Mouse (Mus musculus): ENCODE measurements around the gene Nprl3. TPM values are rescaled to one million over a fixed set of nuclear protein-coding genes. Genes with fewer than 3 reads are reported as not detected.
"Not testable (repeated sequence)": the region's sequence is repeated elsewhere in the genome, so short reads cannot be mapped to it uniquely, and the experiment has no call there.

The Nprl3 gene
- polyA plus RNA-seq, 1 experiment from 2014 or later = 42.6 TPM

- H3K9me3 ChIP-seq (replicated peaks); H3K4me1 ChIP-seq; H3K27ac ChIP-seq (replicated peaks); H3K4me3 ChIP-seq; H3K36me3 ChIP-seq; DNase-seq (ENCODE audit: low spot score): not testable (repeated sequence)
- peaks cover 27% of the 10 kb centered on the region for H3K27me3 ChIP-seq (ENCODE audit: low read depth, poor library complexity, severe bottlenecking)
- 45% methylated on average over 2 of the region's 2 CpGs for WGBS
Observed at GRCm38 (mm10) chr11:32297417-32297816, 29.9 kb upstream of the Nprl3 start.

- H3K27ac ChIP-seq (replicated peaks); DNase-seq (ENCODE audit: low spot score); H3K4me3 ChIP-seq; H3K4me1 ChIP-seq; H3K36me3 ChIP-seq; H3K9me3 ChIP-seq (replicated peaks): not testable (repeated sequence)
- no CpG with 5 or more reads among the region's 4 CpGs for WGBS
- H3K27me3 ChIP-seq (ENCODE audit: low read depth, poor library complexity, severe bottlenecking) = peaks cover 22% of the 10 kb centered on the region
Observed at GRCm38 (mm10) chr11:32296203-32296602, 28.7 kb upstream of the Nprl3 start, which contains the start of gene Hba-a2. Hba-a2 (plus strand) TSS chr11:32296489.

GRCm38 (mm10) chr11:32293479-32293878, 26.0 kb upstream of the Nprl3 start:
- not testable (repeated sequence) for DNase-seq (ENCODE audit: low spot score); H3K27ac ChIP-seq (replicated peaks); H3K4me3 ChIP-seq; H3K9me3 ChIP-seq (replicated peaks); H3K36me3 ChIP-seq; H3K4me1 ChIP-seq
- WGBS = 77% methylated on average over 3 of the region's 3 CpGs
- peaks cover 10% of the 10 kb centered on the region for H3K27me3 ChIP-seq (ENCODE audit: low read depth, poor library complexity, severe bottlenecking)

- DNase-seq (ENCODE audit: low spot score); H3K36me3 ChIP-seq; H3K4me1 ChIP-seq; H3K27ac ChIP-seq (replicated peaks); H3K4me3 ChIP-seq; H3K9me3 ChIP-seq (replicated peaks): not testable (repeated sequence)
- peaks cover 13% of the 10 kb centered on the region for H3K27me3 ChIP-seq (ENCODE audit: low read depth, poor library complexity, severe bottlenecking)
- WGBS = 93% methylated on average over 4 of the region's 4 CpGs
Observed at GRCm38 (mm10) chr11:32292819-32293218, 25.3 kb upstream of the Nprl3 start.

GRCm38 (mm10) chr11:32287493-32287825, 20.0 kb upstream of the Nprl3 start:
- Histone ChIP-seq H3K36me3 (no peaks in the 10 kb centered on the region), H3K4me1 (no peaks in the 10 kb centered on the region), H3K4me3 (peak overlapping the region; percentile 45; the same call in 1 of the 2 replicates), H3K9me3 (replicated peaks) (no peaks in the 10 kb centered on the region), H3K27me3 (ENCODE audit: low read depth, poor library complexity, severe bottlenecking) (peaks cover 15% of the 10 kb centered on the region), H3K27ac (replicated peaks) (no peak overlapping the region)
- no peak for DNase-seq (ENCODE audit: low spot score)
- 72% methylated on average over 9 of the region's 9 CpGs for WGBS

GRCm38 (mm10) chr11:32286695-32287492, 19.4 kb upstream of the Nprl3 start, which contains the start of gene Hbq1b:
Hbq1b (plus strand) TSS chr11:32286965.
- Histone ChIP-seq H3K27me3 (ENCODE audit: low read depth, poor library complexity, severe bottlenecking) (peaks cover 15% of the 10 kb centered on the region), H3K4me3 (peak within 1 kb of the TSS; percentile 45)
- not testable (repeated sequence) for H3K36me3 ChIP-seq; H3K4me1 ChIP-seq; H3K9me3 ChIP-seq (replicated peaks); H3K27ac ChIP-seq (replicated peaks)
- peak; percentile 67 for DNase-seq (ENCODE audit: low spot score)
- WGBS = 21% methylated on average over 32 of the region's 33 CpGs

GRCm38 (mm10) chr11:32285887-32286286, 18.4 kb upstream of the Nprl3 start:
- not testable (repeated sequence) for DNase-seq (ENCODE audit: low spot score); H3K36me3 ChIP-seq; H3K4me1 ChIP-seq; H3K4me3 ChIP-seq; H3K9me3 ChIP-seq (replicated peaks); H3K27ac ChIP-seq (replicated peaks)
- peaks cover 21% of the 10 kb centered on the region for H3K27me3 ChIP-seq (ENCODE audit: low read depth, poor library complexity, severe bottlenecking)

GRCm38 (mm10) chr11:32285031-32285775, 17.7 kb upstream of the Nprl3 start:
- no peak for DNase-seq (ENCODE audit: low spot score)
- Histone ChIP-seq H3K4me3 (no peak overlapping the region), H3K36me3 (no peaks in the 10 kb centered on the region), H3K27ac (replicated peaks) (no peak overlapping the region), H3K4me1 (no peaks in the 10 kb centered on the region), H3K27me3 (ENCODE audit: low read depth, poor library complexity, severe bottlenecking) (peaks cover 26% of the 10 kb centered on the region), H3K9me3 (replicated peaks) (no peaks in the 10 kb centered on the region)
- WGBS = 71% methylated on average over 7 of the region's 7 CpGs

- not testable (repeated sequence) for DNase-seq (ENCODE audit: low spot score); H3K27ac ChIP-seq (replicated peaks); H3K4me3 ChIP-seq; H3K36me3 ChIP-seq; H3K9me3 ChIP-seq (replicated peaks); H3K4me1 ChIP-seq
- H3K27me3 ChIP-seq (ENCODE audit: low read depth, poor library complexity, severe bottlenecking) = peaks cover 26% of the 10 kb centered on the region
- WGBS = 61% methylated on average over 2 of the region's 2 CpGs
Observed at GRCm38 (mm10) chr11:32284582-32284981, 17.1 kb upstream of the Nprl3 start.

GRCm38 (mm10) chr11:32283091-32283777, 15.7 kb upstream of the Nprl3 start, which contains the start of gene Hba-a1:
Hba-a1 (plus strand) TSS chr11:32283511.
- WGBS = 56% methylated on average over 1 of the region's 5 CpGs
- not testable (repeated sequence) for H3K9me3 ChIP-seq (replicated peaks); H3K36me3 ChIP-seq; H3K27ac ChIP-seq (replicated peaks); DNase-seq (ENCODE audit: low spot score); H3K4me3 ChIP-seq; H3K4me1 ChIP-seq
- H3K27me3 ChIP-seq (ENCODE audit: low read depth, poor library complexity, severe bottlenecking) = peaks cover 33% of the 10 kb centered on the region

- 74% methylated on average over 1 of the region's 1 CpGs for WGBS
- H3K9me3 ChIP-seq (replicated peaks) = no peaks in the 10 kb centered on the region
Observed at GRCm38 (mm10) chr11:32281416-32282144, 14.1 kb upstream of the Nprl3 start.

GRCm38 (mm10) chr11:32280646-32281045, 13.1 kb upstream of the Nprl3 start:
- Histone ChIP-seq H3K36me3 (no peaks in the 10 kb centered on the region), H3K27ac (replicated peaks) (no peak overlapping the region), H3K27me3 (ENCODE audit: low read depth, poor library complexity, severe bottlenecking) (peaks cover 39% of the 10 kb centered on the region), H3K4me3 (no peak overlapping the region), H3K4me1 (no peaks in the 10 kb centered on the region; the same call in 1 of the 2 replicates), H3K9me3 (replicated peaks) (no peaks in the 10 kb centered on the region)
- DNase-seq (ENCODE audit: low spot score) = no peak
- 87% methylated on average over 2 of the region's 2 CpGs for WGBS

More at GRCm38 (mm10) chr11:32281416-32282144, 14.1 kb upstream of the Nprl3 start:
- no peaks in the 10 kb centered on the region; the same call in 1 of the 2 replicates for H3K4me1 ChIP-seq
- peaks cover 34% of the 10 kb centered on the region for H3K27me3 ChIP-seq (ENCODE audit: low read depth, poor library complexity, severe bottlenecking)
- H3K4me3 ChIP-seq = no peak overlapping the region
- DNase-seq (ENCODE audit: low spot score) = no peak
- no peak overlapping the region for H3K27ac ChIP-seq (replicated peaks)
- no peaks in the 10 kb centered on the region for H3K36me3 ChIP-seq

All from midbrain, embryonic 10.5 days (tissue).